Mouse (Mus musculus) E14TG2a.4 (cell line): ENCODE measurements around the gene Tpmt.

Experiments used
- H3K27me3 ChIP-seq: 2 replicates; pipeline ENCODE4 v1.6.1; 2014; ENCODE audit warnings: low read length, control low read depth; ENCODE audit not compliant: insufficient read depth
- H3K36me3 ChIP-seq: 2 replicates; pipeline ENCODE4 v1.6.1; 2014; ENCODE audit warnings: low read length, control low read depth; ENCODE audit not compliant: insufficient read depth
- H3K4me1 ChIP-seq: replicated peaks from 2 replicates; pipeline ENCODE4 v1.6.1; 2014; ENCODE audit warnings: low read depth, low read length, control low read depth
- H3K4me3 ChIP-seq: replicated peaks from 2 replicates; pipeline ENCODE4 v1.5.1; 2014; ENCODE audit warnings: mild to moderate bottlenecking, low read length
- H3K9me3 ChIP-seq: 2 replicates; pipeline ENCODE4 v1.6.1; 2014; ENCODE audit warnings: low read length, control low read depth
- CTCF ChIP-seq: conservative IDR thresholded peaks from 2 replicates; pipeline ENCODE4 v1.5.1; 2014; ENCODE audit warnings: low read length
- NANOG ChIP-seq: IDR thresholded peaks from 2 replicates; pipeline ENCODE4 v1.6.1; 2014; ENCODE audit warnings: borderline replicate concordance, low read length, mixed read lengths
- POU5F1 ChIP-seq: IDR thresholded peaks from 2 replicates; pipeline ENCODE4 v1.6.1; 2014; ENCODE audit warnings: low read length, borderline replicate concordance

Tpmt gene

GRCm38 (mm10) chr13:47030376-47031107 lies 14.0 kb downstream of the Tpmt start:
- Histone ChIP-seq H3K27me3 (no peaks in the 10 kb centered on the region), H3K4me1 (no peaks in the 10 kb centered on the region), H3K36me3 (no peaks in the 10 kb centered on the region), H3K9me3 (no peaks in the 10 kb centered on the region), H3K4me3 (no peak overlapping the region)
- TF ChIP-seq POU5F1 = no peak
- TF ChIP-seq NANOG = no peak
- no peak for TF ChIP-seq CTCF

GRCm38 (mm10) chr13:47020798-47021197 lies 23.7 kb downstream of the Tpmt start:
- H3K27me3 ChIP-seq = no peaks in the 10 kb centered on the region
- peaks cover 3% of the 10 kb centered on the region; the same call in 1 of the 2 replicates for H3K4me1 ChIP-seq
- no peaks in the 10 kb centered on the region for H3K36me3 ChIP-seq
- H3K9me3 ChIP-seq = no peaks in the 10 kb centered on the region
- H3K4me3 ChIP-seq = no peak overlapping the region
- TF ChIP-seq POU5F1 = no peak
- no peak for TF ChIP-seq CTCF
- TF ChIP-seq NANOG = no peak

DNA sequence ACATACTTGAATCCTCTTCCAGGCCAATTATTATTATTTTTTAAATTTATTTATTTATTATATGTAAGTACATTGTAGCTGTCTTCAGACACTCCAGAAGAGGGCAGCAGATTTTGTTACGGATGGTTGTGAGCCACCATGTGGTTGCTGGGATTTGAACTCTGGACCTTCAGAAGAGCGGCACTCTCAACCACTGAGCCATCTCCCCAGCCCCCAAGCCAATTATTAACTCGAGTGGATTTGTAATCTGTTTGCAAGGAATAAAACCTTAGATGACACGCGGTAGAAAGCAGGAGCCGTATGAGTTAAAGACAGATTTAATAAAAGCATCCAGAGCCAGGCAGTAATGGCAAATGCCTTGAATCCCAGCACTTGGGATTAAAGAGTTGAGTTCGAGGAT lies 24.8 kb downstream of the Tpmt start:
- H3K9me3 ChIP-seq = no peaks in the 10 kb centered on the region
- no peaks in the 10 kb centered on the region for H3K36me3 ChIP-seq
- H3K4me3 ChIP-seq = no peak overlapping the region
- H3K4me1 ChIP-seq = peaks cover 6% of the 10 kb centered on the region
- H3K27me3 ChIP-seq = peaks cover 9% of the 10 kb centered on the region
- TF ChIP-seq NANOG = no peak
- TF ChIP-seq POU5F1 = no peak
- no peak for TF ChIP-seq CTCF

DNA sequence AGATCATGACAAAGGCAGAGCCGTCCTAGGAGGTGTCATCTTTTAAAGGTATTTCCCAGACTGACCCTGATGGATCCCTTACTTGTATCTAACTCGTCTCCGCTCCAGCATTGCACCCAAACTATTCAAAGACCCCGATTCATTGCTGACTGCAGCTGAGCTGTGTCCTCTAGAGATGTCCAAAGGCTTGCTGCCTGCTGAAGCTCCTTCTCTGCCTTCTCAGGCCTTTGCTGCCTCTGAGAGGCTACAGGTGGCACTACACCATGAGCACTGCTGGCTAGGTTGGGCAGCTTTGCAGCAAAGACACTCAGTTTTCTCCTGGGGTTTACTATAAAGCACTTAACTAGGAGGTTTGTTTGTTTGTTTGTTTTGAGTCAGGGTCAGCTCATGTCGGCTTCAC lies 27.3 kb downstream of the Tpmt start:
- TF ChIP-seq CTCF (peak; percentile 71), POU5F1 (no peak), NANOG (no peak)
- peaks cover 8% of the 10 kb centered on the region; the same call in 1 of the 2 replicates for H3K36me3 ChIP-seq
- peaks cover 13% of the 10 kb centered on the region for H3K4me1 ChIP-seq
- peaks cover 25% of the 10 kb centered on the region for H3K27me3 ChIP-seq
- H3K4me3 ChIP-seq = no peak overlapping the region
- peaks cover 17% of the 10 kb centered on the region for H3K9me3 ChIP-seq

GRCm38 (mm10) chr13:47015195-47015501 lies 29.4 kb downstream of the Tpmt start:
- Histone ChIP-seq H3K9me3 (peaks cover 36% of the 10 kb centered on the region), H3K4me3 (peak overlapping the region; percentile 82), H3K4me1 (peaks cover 10% of the 10 kb centered on the region), H3K27me3 (peaks cover 25% of the 10 kb centered on the region), H3K36me3 (peaks cover 8% of the 10 kb centered on the region)
- TF ChIP-seq POU5F1 = no peak
- TF ChIP-seq CTCF = no peak
- no peak for TF ChIP-seq NANOG

- H3K9me3 ChIP-seq = peaks cover 42% of the 10 kb centered on the region
- peak within 1 kb of the TSS; percentile 82 for H3K4me3 ChIP-seq
- H3K4me1 ChIP-seq = peaks cover 10% of the 10 kb centered on the region
- H3K36me3 ChIP-seq = peaks cover 8% of the 10 kb centered on the region
- H3K27me3 ChIP-seq = peaks cover 25% of the 10 kb centered on the region
- no peak for TF ChIP-seq POU5F1
- no peak for TF ChIP-seq CTCF
- no peak for TF ChIP-seq NANOG
Observed at GRCm38 (mm10) chr13:47014334-47015194, 30.0 kb downstream of the Tpmt start, which contains the start of gene Nhlrc1. TSS of gene Nhlrc1 (minus strand) at chr13:47014850.

DNA sequence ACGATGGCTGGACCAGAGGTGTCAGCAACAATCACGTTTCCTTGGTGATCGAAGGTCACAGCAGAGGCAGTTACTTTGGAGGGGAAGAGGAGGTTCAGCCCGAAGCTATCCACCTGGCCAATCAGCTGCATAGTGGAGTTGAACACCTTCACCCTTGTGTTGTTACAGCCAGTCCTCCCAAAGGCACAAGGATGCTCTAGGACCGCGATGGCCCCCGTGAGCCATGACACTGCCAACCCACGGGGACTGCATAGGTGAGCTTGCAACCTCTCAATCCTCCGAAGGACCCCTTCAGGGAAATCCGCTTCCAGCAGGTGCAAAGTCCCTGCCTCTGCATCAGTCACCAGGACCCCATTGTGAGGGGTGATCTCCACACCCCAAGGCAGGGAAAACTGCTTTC lies 30.8 kb downstream of the Tpmt start:
- peaks cover 47% of the 10 kb centered on the region for H3K9me3 ChIP-seq
- H3K4me3 ChIP-seq = peak overlapping the region; percentile 82
- H3K4me1 ChIP-seq = peaks cover 10% of the 10 kb centered on the region
- peaks cover 25% of the 10 kb centered on the region for H3K27me3 ChIP-seq
- H3K36me3 ChIP-seq = peaks cover 8% of the 10 kb centered on the region
- TF ChIP-seq NANOG = no peak

- TF ChIP-seq POU5F1 = no peak
- TF ChIP-seq NANOG = no peak
- no peak for TF ChIP-seq CTCF
- no peaks in the 10 kb centered on the region for H3K27me3 ChIP-seq
- no peaks in the 10 kb centered on the region for H3K9me3 ChIP-seq
- H3K36me3 ChIP-seq = no peaks in the 10 kb centered on the region
- H3K4me3 ChIP-seq = no peak overlapping the region
- peaks cover 11% of the 10 kb centered on the region; the same call in 1 of the 2 replicates for H3K4me1 ChIP-seq
Observed at GRCm38 (mm10) chr13:47001590-47001989, 42.9 kb downstream of the Tpmt start.
